Mouse (Mus musculus) hindbrain, embryonic 11.5 days (tissue): ENCODE results near the gene Ttc14. TPM values are rescaled to one million over a fixed set of nuclear protein-coding genes. Genes with fewer than 3 reads are reported as not detected.

Experiments
- ATAC-seq: fragments of 200-750 bp; cut with Nextera tagmentation; 2 replicates; pipeline ENCODE4 v1.8.0; 2017; ENCODE audit warnings: mild to moderate bottlenecking, moderate TSS enrichment, moderate library complexity; ENCODE audit not compliant: low FRiP score
- DNase-seq: peaks from one replicate; pipeline ENCODE4 v3.0.0-alpha.2; 2015; ENCODE audit warnings: low spot score
- H3K27ac ChIP-seq: fragments of 300-500 bp; sonication (generic); 2 replicates; pipeline ENCODE4 v1.5.1; 2014; ENCODE audit warnings: mild to moderate bottlenecking, low read depth, low read length
- H3K27me3 ChIP-seq: fragments of 300-500 bp; sonication (generic); 2 replicates; pipeline ENCODE4 v1.6.1; 2014; ENCODE audit warnings: mild to moderate bottlenecking, low read length, moderate library complexity, mixed read lengths; ENCODE audit not compliant: control insufficient read depth, insufficient read depth
- H3K36me3 ChIP-seq: fragments of 300-500 bp; sonication (generic); 2 replicates; pipeline ENCODE4 v1.6.1; 2014; ENCODE audit warnings: mild to moderate bottlenecking, low read length, moderate library complexity, mixed read lengths; ENCODE audit not compliant: control insufficient read depth, insufficient read depth
- H3K4me1 ChIP-seq: fragments of 300-500 bp; sonication (generic); replicated peaks from 2 replicates; pipeline ENCODE4 v1.6.1; 2014; ENCODE audit warnings: low read length, mixed read lengths; ENCODE audit not compliant: control insufficient read depth, insufficient read depth
- H3K4me2 ChIP-seq: fragments of 300-500 bp; sonication (generic); replicated peaks from 2 replicates; pipeline ENCODE4 v1.6.1; 2014; ENCODE audit warnings: mild to moderate bottlenecking, low read depth, low read length
- H3K4me3 ChIP-seq: fragments of 300-500 bp; sonication (generic); 2 replicates; pipeline ENCODE4 v1.5.1; 2014; ENCODE audit warnings: low read depth, low read length
- H3K9ac ChIP-seq: fragments of 300-500 bp; sonication (generic); 2 replicates; pipeline ENCODE4 v1.6.1; 2014; ENCODE audit warnings: low read depth, low read length
- H3K9me3 ChIP-seq: fragments of 300-500 bp; sonication (generic); 2 replicates; pipeline ENCODE4 v1.6.1; 2016; ENCODE audit warnings: low read length; ENCODE audit not compliant: control insufficient read depth
- WGBS: fragments of 180-500 bp; shearing (Covaris S2); extraction: QIAGEN DNeasy Blood & Tissue Kit; methylation state at CpG from one replicate; pipeline ENCODE4 v1.1.7; 2014; 5-methylcytosine and 5-hydroxymethylcytosine counted together
- polyA plus RNA-seq: library from polyadenylated mRNA; unstranded; fragments of >200 nt; fragmentation: Nextera tagmentation; extraction: Ambion mirVana; gene quantifications from 2 replicates; pipeline ENCODE4 v1.2.1, GENCODE M21; 2014

Ttc14 gene
- polyA plus RNA-seq, 1 experiment from 2014 or later = 82.3 TPM

DNA sequence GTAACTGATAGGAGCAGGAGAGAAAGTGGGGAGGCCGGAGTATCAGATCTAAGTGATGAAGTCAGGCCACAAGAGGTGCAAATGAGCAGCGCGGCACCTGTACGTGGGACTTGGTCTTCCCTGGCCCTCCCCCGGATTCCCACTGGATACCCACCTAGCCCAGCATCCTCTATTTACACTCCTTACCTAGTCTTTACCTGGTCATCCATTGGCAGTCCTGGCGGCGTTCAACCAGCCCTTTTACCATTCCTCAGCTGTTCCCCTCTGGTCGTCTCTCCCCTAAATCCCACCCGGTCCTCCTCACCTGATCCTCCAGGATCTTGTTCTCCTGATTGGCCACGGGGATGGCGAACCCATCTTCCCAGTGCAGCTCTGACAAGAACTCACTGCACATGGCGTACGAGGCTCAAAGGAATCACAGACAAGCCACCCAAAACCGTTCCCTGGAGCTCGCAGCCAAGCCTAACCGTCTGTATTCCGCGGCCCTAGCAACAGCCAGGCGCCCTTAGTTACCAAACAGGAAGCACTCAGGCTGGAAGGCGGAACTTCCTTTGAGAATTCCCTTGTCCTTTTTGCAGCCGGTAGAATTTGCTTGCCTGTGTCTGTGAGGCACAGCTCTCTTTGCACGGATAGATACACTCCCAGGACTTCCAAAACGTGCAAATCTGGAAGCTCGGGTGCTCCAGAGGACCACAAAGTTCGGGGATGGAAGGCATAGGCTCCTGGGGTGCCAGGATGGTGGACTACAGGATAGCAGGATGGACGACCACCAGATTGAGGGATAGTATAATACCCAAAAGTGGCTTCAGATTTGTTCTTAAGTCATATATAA lies 44.4 kb downstream of the Ttc14 start, which contains the start of gene Ccdc39:
Gene Ccdc39 (minus strand): TSS at position 510 of the 832 bp plus-strand sequence.
- ATAC-seq (peak; percentile 94), DNase-seq (peak; percentile 87)
- H3K4me1 ChIP-seq = no peaks in the 10 kb centered on the region
- H3K36me3 ChIP-seq = no peaks in the 10 kb centered on the region
- H3K27me3 ChIP-seq = no peaks in the 10 kb centered on the region
- H3K9me3 ChIP-seq = no peaks in the 10 kb centered on the region
- H3K4me2 ChIP-seq = peak within 1 kb of the TSS; percentile 74
- 8% methylated on average over 26 of the region's 26 CpGs for WGBS
- peak within 1 kb of the TSS; percentile 74 for H3K9ac ChIP-seq
- 0 out of 2 replicates have a peak within 1 kb of the TSS, but pooled peaks have one; percentile 48 for H3K27ac ChIP-seq
- H3K4me3 ChIP-seq = peak within 1 kb of the TSS; percentile 38

DNA sequence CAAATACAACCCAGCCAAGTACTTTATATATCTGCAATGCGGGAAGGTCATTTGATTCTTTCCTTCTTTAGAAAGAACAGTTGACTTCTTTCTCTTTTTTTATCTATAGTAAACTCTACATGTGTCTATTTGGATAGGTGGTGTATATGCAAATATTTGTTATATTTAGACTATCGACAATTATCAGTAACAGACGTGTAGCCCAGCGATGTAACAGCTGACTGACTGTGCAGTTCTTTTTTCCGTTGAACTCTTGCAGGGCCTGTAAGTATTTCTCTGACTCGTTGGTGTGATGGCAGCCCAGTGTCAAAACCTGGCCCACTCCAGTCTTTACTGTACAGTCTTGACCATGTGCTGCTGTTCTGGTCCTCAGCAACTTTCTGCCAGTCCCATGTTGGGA lies 47.0 kb downstream of the Ttc14 start:
- Histone ChIP-seq H3K36me3 (no peaks in the 10 kb centered on the region), H3K4me3 (no peak overlapping the region), H3K4me2 (no peak overlapping the region), H3K4me1 (no peaks in the 10 kb centered on the region), H3K27ac (no peak overlapping the region), H3K27me3 (no peaks in the 10 kb centered on the region), H3K9me3 (no peaks in the 10 kb centered on the region), H3K9ac (no peak overlapping the region)
- DNase-seq (no peak), ATAC-seq (no peak)
- WGBS = 90% methylated on average over 6 of the region's 6 CpGs

DNA sequence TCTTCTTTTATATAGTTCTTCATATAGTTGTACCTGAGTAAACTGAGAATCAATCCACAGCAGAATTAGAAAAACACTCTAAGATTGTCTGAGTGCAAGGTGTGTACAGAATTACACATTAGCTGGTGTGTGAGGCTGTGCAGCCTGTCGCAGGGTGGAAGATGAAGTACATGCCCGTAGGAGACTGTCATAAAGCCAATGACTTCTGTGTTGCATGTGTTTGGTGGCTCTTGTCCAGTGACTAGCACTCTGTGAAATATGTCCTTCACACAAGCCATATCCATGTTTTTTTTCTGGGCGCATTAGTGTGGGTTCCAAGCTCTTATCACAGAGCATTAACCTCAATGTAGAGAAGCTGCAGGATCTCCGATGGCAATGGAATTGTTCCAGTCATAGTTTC lies 51.2 kb downstream of the Ttc14 start:
- ATAC-seq (no peak), DNase-seq (no peak)
- WGBS = 91% methylated on average over 4 of the region's 4 CpGs
- no peaks in the 10 kb centered on the region for H3K36me3 ChIP-seq
- no peak overlapping the region for H3K27ac ChIP-seq
- H3K4me1 ChIP-seq = no peaks in the 10 kb centered on the region
- H3K27me3 ChIP-seq = no peaks in the 10 kb centered on the region
- H3K4me2 ChIP-seq = no peak overlapping the region
- H3K9me3 ChIP-seq = no peaks in the 10 kb centered on the region
- H3K4me3 ChIP-seq = no peak overlapping the region
- no peak overlapping the region for H3K9ac ChIP-seq

DNA sequence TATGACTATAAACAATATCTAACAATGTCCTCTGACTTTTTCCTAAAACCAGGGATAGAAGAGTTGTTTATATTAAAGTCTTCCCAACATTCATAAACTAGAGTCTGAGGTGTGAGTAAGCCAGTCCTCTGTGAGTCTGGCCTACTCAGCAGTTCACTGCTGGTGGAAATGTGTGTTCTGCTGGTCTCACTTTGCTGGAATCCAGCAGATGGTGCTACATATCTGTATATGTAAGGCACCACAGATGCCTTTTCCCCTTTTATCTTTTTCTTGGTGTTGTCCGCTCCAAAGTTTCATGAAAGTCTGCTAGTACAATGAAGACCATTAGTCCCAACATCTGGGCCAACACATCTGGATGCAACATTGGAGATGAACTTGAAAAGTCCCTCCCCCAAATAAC lies 53.4 kb downstream of the Ttc14 start:
- WGBS = 82% methylated on average over 1 of the region's 1 CpGs
- H3K27ac ChIP-seq = no peak overlapping the region
- H3K4me2 ChIP-seq = no peak overlapping the region
- DNase-seq (no peak), ATAC-seq (no peak)
- no peaks in the 10 kb centered on the region for H3K27me3 ChIP-seq
- H3K4me3 ChIP-seq = no peak overlapping the region
- H3K9me3 ChIP-seq = no peaks in the 10 kb centered on the region
- no peak overlapping the region for H3K9ac ChIP-seq
- no peaks in the 10 kb centered on the region for H3K4me1 ChIP-seq
- H3K36me3 ChIP-seq = no peaks in the 10 kb centered on the region

DNA sequence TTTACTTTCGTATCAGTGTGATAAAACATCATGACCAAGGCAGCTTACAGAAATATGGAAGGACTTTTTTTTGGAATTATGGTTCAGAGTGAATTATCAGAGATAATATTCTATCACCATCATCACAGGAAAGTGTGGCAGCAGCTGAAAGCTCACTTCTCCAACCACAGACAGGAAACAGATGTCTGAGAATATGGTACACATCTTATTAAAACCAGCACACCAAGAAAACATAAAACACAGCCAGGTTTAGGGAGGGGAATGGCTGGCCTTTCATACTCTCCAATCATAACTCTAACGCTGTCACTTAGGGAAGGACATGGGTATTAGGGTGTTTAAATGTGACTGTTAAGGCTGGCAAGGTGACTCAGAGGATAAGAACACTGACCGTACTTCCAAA lies 59.3 kb downstream of the Ttc14 start:
- no peaks in the 10 kb centered on the region for H3K4me1 ChIP-seq
- no peaks in the 10 kb centered on the region for H3K36me3 ChIP-seq
- no peak overlapping the region for H3K4me2 ChIP-seq
- H3K27me3 ChIP-seq = no peaks in the 10 kb centered on the region
- no peak overlapping the region for H3K27ac ChIP-seq
- WGBS = 90% methylated on average over 3 of the region's 3 CpGs
- no peak overlapping the region for H3K4me3 ChIP-seq
- H3K9me3 ChIP-seq = no peaks in the 10 kb centered on the region
- DNase-seq = no peak
- no peak overlapping the region for H3K9ac ChIP-seq
- no peak for ATAC-seq

DNA sequence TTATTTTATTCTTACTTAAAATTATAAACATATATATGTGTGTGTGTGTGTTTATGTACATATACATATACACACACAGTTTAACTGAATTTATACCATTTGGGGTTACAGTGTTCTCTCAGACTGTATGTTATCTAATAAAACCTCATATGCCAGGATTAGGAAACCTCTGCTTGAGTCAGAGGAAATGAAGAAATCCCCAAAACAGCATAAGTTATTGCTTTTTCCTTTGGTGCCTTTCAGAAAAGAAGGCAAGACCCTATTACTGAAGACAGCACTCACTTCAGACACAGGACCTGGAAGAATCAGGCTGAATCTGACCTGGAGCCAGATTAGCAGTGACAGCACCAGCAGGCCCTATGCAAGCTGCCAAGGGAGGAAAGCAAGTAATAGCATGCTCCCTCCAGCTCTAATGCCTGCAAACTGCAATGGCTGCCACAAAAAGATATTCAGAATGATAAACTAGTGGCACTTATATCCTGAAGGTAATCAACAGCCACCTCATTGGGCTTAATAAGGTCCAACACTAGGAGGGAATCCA lies 64.4 kb downstream of the Ttc14 start:
- ATAC-seq (no peak), DNase-seq (no peak)
- Histone ChIP-seq H3K4me1 (no peaks in the 10 kb centered on the region), H3K9ac (no peak overlapping the region), H3K27ac (no peak overlapping the region), H3K27me3 (no peaks in the 10 kb centered on the region), H3K36me3 (no peaks in the 10 kb centered on the region), H3K4me3 (no peak overlapping the region), H3K4me2 (no peak overlapping the region), H3K9me3 (no peaks in the 10 kb centered on the region)

Other genes with a start within 250 kb of the Ttc14 start
- 11.5 and 13.5 TPM in 2 replicates for gene Ccdc39, start 44.5 kb downstream of the Ttc14 start, polyA plus RNA-seq
- 74.0 and 76.8 TPM in 2 replicates for gene Fxr1, start 220.1 kb downstream of the Ttc14 start, polyA plus RNA-seq